36 mouse cellular contexts compared by ENCODE assay signal in the genomic region with DNA sequence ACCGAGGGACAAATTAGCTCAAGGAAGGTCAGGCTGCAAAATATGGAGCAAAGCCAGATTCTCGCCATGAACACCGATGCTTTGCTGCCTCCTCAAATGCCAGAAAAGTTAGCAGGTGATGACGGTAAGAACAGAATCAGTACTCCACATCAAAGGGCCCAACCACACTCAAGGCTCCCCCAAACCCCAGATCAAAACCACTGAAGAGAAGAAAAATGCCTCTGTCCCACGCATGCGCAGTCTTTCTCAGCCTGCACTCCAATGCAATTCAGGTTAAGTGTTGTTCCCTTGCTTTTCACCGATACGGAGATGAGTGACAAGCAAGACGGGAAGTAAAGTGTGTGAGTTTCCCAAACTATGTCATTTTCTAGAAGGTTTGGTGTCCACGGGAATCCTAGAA. TPM values are rescaled to one million over a fixed set of nuclear protein-coding genes. Genes with fewer than 3 reads are reported as not detected.
A peak's percentile ranks its signal among the peaks of the same experiment; 100 is the strongest.
DNase-seq lines count a peak whose midpoint lies in the region; ATAC-seq and TF ChIP-seq lines count a peak whose summit lies in the region.
"Had no signal": no experiment of that assay in that cellular context is flagged by ENCODE, and none has a peak within 500 bp of the region (broad histone marks: within the 10 kb centered on the region; RNA-seq: fewer than 3 reads in every experiment).

No protein-coding gene starts in this region.

- no peak for TF ChIP-seq CTCF in stomach, postnatal 0 days (IDR thresholded peaks at IDR 0.05; ENCODE audit: low read depth)
- TF ChIP-seq CTCF in liver, postnatal 0 days (IDR thresholded peaks at IDR 0.05; ENCODE audit: low read depth), result no peak
- TF ChIP-seq CTCF in left cerebral cortex, adult 2 months (IDR thresholded peaks at IDR 0.05), result no peak

- intact Hi-C loops in left cerebral cortex, adult 2 months (cut with DNase I), result no loop called here

- H3K4me3 ChIP-seq in stomach, embryonic 16.5 days (replicated peaks; ENCODE audit: low read length), result no peak overlapping the region
- H3K4me3 ChIP-seq in stomach, postnatal 0 days (ENCODE audit: low read depth, low read length), result no peak overlapping the region
- H3K4me3 ChIP-seq in liver, postnatal 0 days (ENCODE audit: low read depth, low read length), result no peak overlapping the region
- no peak overlapping the region for H3K4me3 ChIP-seq in left cerebral cortex, adult 2 months
- H3K4me3 ChIP-seq: erythroblast, embryonic 14.5 days; forebrain, embryonic 12.5 days; heart, embryonic 10.5 days; heart, embryonic 15.5 days; limb, embryonic 10.5 days; limb, embryonic 15.5 days; liver, embryonic 13.5 days; midbrain, embryonic 15.5 days; neural tube, embryonic 12.5 days had no signal

- no peaks in the 10 kb centered on the region for H3K4me1 ChIP-seq in stomach, embryonic 16.5 days (ENCODE audit: control insufficient read depth, insufficient read depth, low read length)
- no peaks in the 10 kb centered on the region; the same call in 1 of the 2 replicates for H3K4me1 ChIP-seq in stomach, postnatal 0 days (replicated peaks; ENCODE audit: control insufficient read depth, insufficient read depth)
- peaks cover 7% of the 10 kb centered on the region; the same call in 1 of the 2 replicates for H3K4me1 ChIP-seq in liver, postnatal 0 days (ENCODE audit: insufficient read depth)
- H3K4me1 ChIP-seq: forebrain, embryonic 12.5 days; heart, embryonic 10.5 days; heart, embryonic 15.5 days; limb, embryonic 10.5 days; limb, embryonic 15.5 days; liver, embryonic 13.5 days; midbrain, embryonic 15.5 days; neural tube, embryonic 12.5 days had no signal

- H3K4me2 ChIP-seq in stomach, embryonic 16.5 days (ENCODE audit: low read depth, low read length), result no peak overlapping the region
- H3K4me2 ChIP-seq in stomach, postnatal 0 days (replicated peaks; ENCODE audit: low read depth), result no peak overlapping the region
- H3K4me2 ChIP-seq in liver, postnatal 0 days (ENCODE audit: low read depth, low read length), result no peak overlapping the region
- H3K4me2 ChIP-seq: forebrain, embryonic 12.5 days; heart, embryonic 15.5 days; limb, embryonic 15.5 days; liver, embryonic 13.5 days; midbrain, embryonic 15.5 days; neural tube, embryonic 12.5 days had no signal

- ATAC-seq in stomach, embryonic 16.5 days (ENCODE audit: insufficient read depth, low FRiP score), result no peak
- no peak for ATAC-seq in stomach, postnatal 0 days (ENCODE audit: low FRiP score, low TSS enrichment)
- no peak for ATAC-seq in liver, postnatal 0 days
- ATAC-seq: forebrain, postnatal 0 days; hindbrain, postnatal 0 days; midbrain, embryonic 15.5 days; Patski had no signal

- no peaks in the 10 kb centered on the region for H3K9me3 ChIP-seq in stomach, embryonic 16.5 days (replicated peaks; ENCODE audit: control insufficient read depth, low read length)
- no peaks in the 10 kb centered on the region for H3K9me3 ChIP-seq in stomach, postnatal 0 days (ENCODE audit: control insufficient read depth, low read length)
- H3K9me3 ChIP-seq in liver, postnatal 0 days (ENCODE audit: low read length), result no peaks in the 10 kb centered on the region
- H3K9me3 ChIP-seq: forebrain, embryonic 12.5 days; G1E; heart, embryonic 10.5 days; heart, embryonic 15.5 days; limb, embryonic 10.5 days; limb, embryonic 15.5 days; liver, embryonic 13.5 days; midbrain, embryonic 15.5 days; neural tube, embryonic 12.5 days had no signal

- H3K9ac ChIP-seq in stomach, embryonic 16.5 days (ENCODE audit: low read length), result no peak overlapping the region
- no peak overlapping the region for H3K9ac ChIP-seq in stomach, postnatal 0 days (ENCODE audit: low read length)
- H3K9ac ChIP-seq in liver, postnatal 0 days (replicated peaks), result no peak overlapping the region
- H3K9ac ChIP-seq: forebrain, embryonic 12.5 days; forebrain, postnatal 0 days; heart, embryonic 15.5 days; limb, embryonic 15.5 days; liver, embryonic 13.5 days; midbrain, embryonic 15.5 days; neural tube, embryonic 12.5 days had no signal

- peak overlapping the region; percentile 82 for H3K27ac ChIP-seq in stomach, embryonic 16.5 days (ENCODE audit: low read length)
- no peak overlapping the region for H3K27ac ChIP-seq in stomach, postnatal 0 days (replicated peaks)
- H3K27ac ChIP-seq in liver, postnatal 0 days (ENCODE audit: low read depth), result no peak overlapping the region
- H3K27ac ChIP-seq in left cerebral cortex, adult 2 months, result no peak overlapping the region
- H3K27ac ChIP-seq: forebrain, embryonic 12.5 days; heart, embryonic 10.5 days; heart, embryonic 15.5 days; hindbrain, postnatal 0 days; limb, embryonic 10.5 days; limb, embryonic 15.5 days; liver, embryonic 13.5 days; midbrain, embryonic 15.5 days; neural tube, embryonic 12.5 days had no signal

- H3K36me3 ChIP-seq in stomach, embryonic 16.5 days (ENCODE audit: control insufficient read depth, insufficient read depth, low read length), result no peaks in the 10 kb centered on the region
- H3K36me3 ChIP-seq in stomach, postnatal 0 days (ENCODE audit: control insufficient read depth, insufficient read depth, low read length), result no peaks in the 10 kb centered on the region
- H3K36me3 ChIP-seq in liver, postnatal 0 days (replicated peaks; ENCODE audit: insufficient read depth, low read length), result no peaks in the 10 kb centered on the region
- H3K36me3 ChIP-seq: forebrain, embryonic 12.5 days; G1E; heart, embryonic 10.5 days; heart, embryonic 15.5 days; limb, embryonic 10.5 days; limb, embryonic 15.5 days; liver, embryonic 13.5 days; midbrain, embryonic 15.5 days; neural tube, embryonic 12.5 days had no signal

- 90% methylated on average over 10 of the region's 10 CpGs for WGBS in stomach, embryonic 16.5 days
- WGBS in stomach, postnatal 0 days, result 84% methylated on average over 10 of the region's 10 CpGs
- 77% methylated on average over 10 of the region's 10 CpGs for WGBS in liver, postnatal 0 days (ENCODE audit: insufficient replicate concordance)

- TF ChIP-seq EP300 in stomach, postnatal 0 days (optimal IDR thresholded peaks at IDR 0.05), result no peak
- no peak for TF ChIP-seq EP300 in liver, postnatal 0 days (IDR thresholded peaks at IDR 0.05; ENCODE audit: low read depth)

- no peaks in the 10 kb centered on the region for H3K27me3 ChIP-seq in stomach, embryonic 16.5 days (ENCODE audit: control insufficient read depth, insufficient read depth, low read length)
- no peaks in the 10 kb centered on the region for H3K27me3 ChIP-seq in stomach, postnatal 0 days (ENCODE audit: control insufficient read depth, insufficient read depth, low read length)
- no peaks in the 10 kb centered on the region for H3K27me3 ChIP-seq in liver, postnatal 0 days (ENCODE audit: insufficient read depth, low read length)
- H3K27me3 ChIP-seq: forebrain, embryonic 12.5 days; heart, embryonic 15.5 days; limb, embryonic 15.5 days; liver, embryonic 13.5 days; midbrain, embryonic 15.5 days; neural tube, embryonic 12.5 days; Patski had no signal

- no peak for DNase-seq in stomach, postnatal 0 days (ENCODE audit: low spot score)
- DNase-seq in naive thymus-derived CD4-positive, alpha-beta T cell, adult 2 months (ENCODE audit: low read depth), result peak; percentile 77
- peak; percentile 28 to 59 for DNase-seq in thymus, postnatal 10 days (ENCODE audit: low spot score in 2 of 2)
- no peak for DNase-seq in liver, postnatal 0 days
- no peak for DNase-seq in left cerebral cortex, adult 2 months (ENCODE audit: extremely low spot score in 1 of 2, low spot score in 2 of 2)
- DNase-seq in cerebellum, postnatal 10 days, result no peak
- DNase-seq: adrenal gland, postnatal 14 days; cerebellum, adult 11-12 months; cerebellum, adult 9-11 months; forebrain, postnatal 0 days; kidney, adult 8-10 months; kidney, postnatal 10 days; layer of hippocampus, postnatal 36 days; liver, embryonic 13.5 days; lung, adult 2 months; lung, postnatal 14 days; right cerebral cortex, adult 18-20 months; right cerebral cortex, postnatal 4 days had no signal

RNA-seq across cellular contexts. Expression of gene Foxq1, which starts 50.5 kb away (rescaled TPM):
- 8.9 and 9.6 TPM in 2 replicates for polyA plus RNA-seq in stomach, embryonic 16.5 days (2015; fragmentation: Nextera tagmentation; extraction: Ambion mirVana)
- 35.7 and 47.1 TPM in 2 replicates for polyA plus RNA-seq in stomach, postnatal 0 days (2015; fragmentation: Nextera tagmentation; extraction: Ambion mirVana)
- 3.4 and 4.6 TPM in 2 replicates for polyA plus RNA-seq in liver, postnatal 0 days (2015; fragmentation: Nextera tagmentation; extraction: Ambion mirVana)
- 1 to 10 TPM; 2.1 to 2.2 TPM for total RNA-seq in left cerebral cortex, adult 2 months (2021)
- total RNA-seq: common myeloid progenitor, adult 5-6 weeks had no signal
- polyA plus RNA-seq: erythroblast, embryonic 14.5 days; G1E; limb, embryonic 10.5 days had no signal

RNA-seq across cellular contexts. Expression of gene A530084C06Rik, which starts 53.7 kb away (rescaled TPM):
- polyA plus RNA-seq in stomach, embryonic 16.5 days (2015; fragmentation: Nextera tagmentation; extraction: Ambion mirVana), result not detected in 2 replicates
- not detected in 2 replicates for polyA plus RNA-seq in stomach, postnatal 0 days (2015; fragmentation: Nextera tagmentation; extraction: Ambion mirVana)
- not detected in 2 replicates for polyA plus RNA-seq in liver, postnatal 0 days (2015; fragmentation: Nextera tagmentation; extraction: Ambion mirVana)
- total RNA-seq in left cerebral cortex, adult 2 months (2021), result under 1 TPM; 0.38 to 0.49 TPM
- total RNA-seq: adrenal gland, postnatal 14 days; common myeloid progenitor, adult 5-6 weeks; G1E; gastrocnemius, adult 8-10 months had no signal
- polyA plus RNA-seq: embryonic facial prominence, embryonic 14.5 days; erythroblast, embryonic 14.5 days; forebrain, embryonic 12.5 days; forebrain, postnatal 0 days; G1E; heart, embryonic 10.5 days; heart, embryonic 15.5 days; hindbrain, embryonic 11.5 days; hindbrain, postnatal 0 days; intestine, embryonic 16.5 days; limb, embryonic 10.5 days; limb, embryonic 15.5 days; liver, embryonic 13.5 days; midbrain, embryonic 15.5 days; neural tube, embryonic 12.5 days; Patski; spleen, adult 2 months had no signal

Comparison
In these comparisons a context has a peak if more than half of its experiments do, and no peak if none do; other contexts are left out.
1. DNase-seq: peak in naive thymus-derived CD4-positive, alpha-beta T cell, adult 2 months (single experiment) and thymus, postnatal 10 days (2 of 2); none in stomach, postnatal 0 days (single experiment), liver, postnatal 0 days (single experiment), left cerebral cortex, adult 2 months (0 of 2) and cerebellum, postnatal 10 days (0 of 2).